ENCODE assay signal across 17 mouse cellular contexts in genomic region chr1:162428904-162429303, GRCm38 (mm10).
"Had no signal": no experiment of that assay in that cellular context is flagged by ENCODE, and none has a peak within 500 bp of the region (broad histone marks: within the 10 kb centered on the region; RNA-seq: fewer than 3 reads in every experiment).

No protein-coding gene starts in this region.

- H3K9me3 ChIP-seq: liver, embryonic 12.5 days; midbrain, embryonic 10.5 days; midbrain, embryonic 12.5 days; neural tube, embryonic 13.5 days; neural tube, embryonic 15.5 days; stomach, embryonic 15.5 days had no signal

- ATAC-seq: liver, embryonic 12.5 days; midbrain, embryonic 16.5 days had no signal

- H3K36me3 ChIP-seq: liver, embryonic 12.5 days; midbrain, embryonic 10.5 days; midbrain, embryonic 12.5 days; neural tube, embryonic 13.5 days; neural tube, embryonic 15.5 days; stomach, embryonic 15.5 days had no signal

- H3K27me3 ChIP-seq: liver, embryonic 12.5 days; midbrain, embryonic 12.5 days; neural tube, embryonic 13.5 days; neural tube, embryonic 15.5 days; stomach, embryonic 15.5 days had no signal

- H3K9ac ChIP-seq: liver, embryonic 12.5 days; liver, embryonic 14.5 days; midbrain, embryonic 12.5 days; neural tube, embryonic 13.5 days; neural tube, embryonic 15.5 days; stomach, embryonic 15.5 days had no signal

- H3K27ac ChIP-seq: liver, embryonic 12.5 days; liver, embryonic 14.5 days; midbrain, embryonic 10.5 days; midbrain, embryonic 12.5 days; neural tube, embryonic 13.5 days; neural tube, embryonic 15.5 days; stomach, embryonic 15.5 days; stomach, postnatal 0 days had no signal

- H3K4me1 ChIP-seq: liver, embryonic 12.5 days; stomach, embryonic 15.5 days had no signal

- H3K4me2 ChIP-seq: liver, embryonic 12.5 days; midbrain, embryonic 12.5 days; neural tube, embryonic 13.5 days; neural tube, embryonic 15.5 days; stomach, embryonic 15.5 days had no signal

- H3K4me3 ChIP-seq: liver, embryonic 12.5 days; midbrain, embryonic 10.5 days; midbrain, embryonic 12.5 days; myocyte; neural tube, embryonic 13.5 days; neural tube, embryonic 15.5 days; stomach, embryonic 15.5 days had no signal

- DNase-seq: lung, postnatal 10 days; lung, postnatal 4 days; midbrain, embryonic 14.5 days; right cerebral cortex, postnatal 14 days; thymus, adult 2 months; thymus, postnatal 25 days; thymus, postnatal 4 days had no signal
